Mouse (Mus musculus) C2C12 (cell line): Measurements from ENCODE around the gene Ccr9.

Source experiments
- CTCF ChIP-seq: IDR thresholded peaks from one replicate; pipeline ENCODE4 v1.5.1; 2011; ENCODE audit not compliant: control insufficient read depth, insufficient read depth, insufficient read length
- FOSL1 ChIP-seq: IDR thresholded peaks from one replicate; pipeline ENCODE4 v1.8.0; 2011; ENCODE audit warnings: mild to moderate bottlenecking, low read length; ENCODE audit not compliant: poor library complexity, insufficient read depth, severe bottlenecking
- MAX ChIP-seq: IDR thresholded peaks from one replicate; pipeline ENCODE4 v1.6.1; 2011; ENCODE audit warnings: mild to moderate bottlenecking, control low read depth
- MYOD1 ChIP-seq: IDR thresholded peaks from one replicate; pipeline ENCODE4 v1.6.1; 2011; ENCODE audit warnings: low read depth; ENCODE audit not compliant: control insufficient read depth, insufficient read length
- USF1 ChIP-seq: IDR thresholded peaks from one replicate; pipeline ENCODE4 v1.6.1; 2011; ENCODE audit warnings: low read depth, mild to moderate bottlenecking, control low read depth, moderate library complexity

DNA sequence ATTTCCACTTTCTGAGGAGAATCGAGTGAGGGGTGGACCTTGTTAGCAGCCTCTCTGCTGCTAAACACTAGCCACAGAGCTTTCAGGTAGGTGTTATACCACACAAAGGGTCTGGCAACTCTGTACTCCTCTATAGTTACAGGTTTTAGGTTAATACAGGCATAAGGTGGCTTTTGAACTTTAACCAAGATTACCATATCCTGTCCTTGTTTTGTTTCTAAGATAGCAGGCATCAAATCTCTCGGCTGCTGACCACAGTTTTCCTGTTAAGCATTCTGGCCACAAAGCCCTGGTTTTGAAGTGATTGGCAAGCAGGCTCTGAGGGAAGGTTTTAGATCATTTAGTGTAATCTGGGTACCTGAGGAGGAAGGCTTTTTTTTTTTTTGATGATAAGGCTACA lies 136.1 kb downstream of the Ccr9 start:
- no peak for TF ChIP-seq USF1
- TF ChIP-seq CTCF, result no peak
- no peak for TF ChIP-seq MAX
- TF ChIP-seq FOSL1, result no peak
- no peak for TF ChIP-seq MYOD1
